Mouse (Mus musculus) monocyte, adult 2 months (primary cell): ENCODE measurements around the gene Dnajb2.
A peak's percentile ranks its signal among the peaks of the same experiment; 100 is the strongest.

Source experiments
- DNase-seq, 2 experiments: peaks; one replicate each; pipeline ENCODE4 v3.0.0; 2022; ENCODE audit warnings: low spot score in 2 of 2, low read depth in 1 of 2

Dnajb2 gene

GRCm38 (mm10) chr1:75248041-75248772, 12.0 kb downstream of the Dnajb2 start:
- no peak for DNase-seq

- no peak for DNase-seq
Measured at GRCm38 (mm10) chr1:75250498-75250897, 14.3 kb downstream of the Dnajb2 start.

GRCm38 (mm10) chr1:75251112-75251970, 15.1 kb downstream of the Dnajb2 start:
- DNase-seq = peak in 1 of 2 experiments; percentile 68

DNA sequence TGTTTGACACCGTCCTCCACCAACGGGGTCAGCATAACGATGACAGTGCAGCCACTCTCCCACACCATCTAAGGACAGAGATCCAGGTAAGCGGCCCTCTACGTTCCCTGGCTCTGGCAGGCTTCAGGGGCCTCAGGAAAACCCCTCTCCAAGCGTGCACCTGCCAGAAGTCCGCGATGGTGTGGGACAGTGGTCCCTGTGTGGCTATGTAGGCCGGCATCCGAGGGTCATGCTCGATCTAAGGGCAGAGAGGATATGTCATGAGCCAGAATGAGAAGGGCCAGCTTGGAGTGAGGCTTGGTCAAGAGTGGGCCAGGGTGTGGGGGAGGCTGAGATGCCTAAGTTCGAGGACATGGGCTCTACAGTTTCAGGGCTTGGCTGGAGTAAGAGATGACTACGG, 16.1 kb downstream of the Dnajb2 start:
- DNase-seq = no peak

- DNase-seq = no peak
Measured at GRCm38 (mm10) chr1:75253029-75253428, 16.8 kb downstream of the Dnajb2 start.

DNA sequence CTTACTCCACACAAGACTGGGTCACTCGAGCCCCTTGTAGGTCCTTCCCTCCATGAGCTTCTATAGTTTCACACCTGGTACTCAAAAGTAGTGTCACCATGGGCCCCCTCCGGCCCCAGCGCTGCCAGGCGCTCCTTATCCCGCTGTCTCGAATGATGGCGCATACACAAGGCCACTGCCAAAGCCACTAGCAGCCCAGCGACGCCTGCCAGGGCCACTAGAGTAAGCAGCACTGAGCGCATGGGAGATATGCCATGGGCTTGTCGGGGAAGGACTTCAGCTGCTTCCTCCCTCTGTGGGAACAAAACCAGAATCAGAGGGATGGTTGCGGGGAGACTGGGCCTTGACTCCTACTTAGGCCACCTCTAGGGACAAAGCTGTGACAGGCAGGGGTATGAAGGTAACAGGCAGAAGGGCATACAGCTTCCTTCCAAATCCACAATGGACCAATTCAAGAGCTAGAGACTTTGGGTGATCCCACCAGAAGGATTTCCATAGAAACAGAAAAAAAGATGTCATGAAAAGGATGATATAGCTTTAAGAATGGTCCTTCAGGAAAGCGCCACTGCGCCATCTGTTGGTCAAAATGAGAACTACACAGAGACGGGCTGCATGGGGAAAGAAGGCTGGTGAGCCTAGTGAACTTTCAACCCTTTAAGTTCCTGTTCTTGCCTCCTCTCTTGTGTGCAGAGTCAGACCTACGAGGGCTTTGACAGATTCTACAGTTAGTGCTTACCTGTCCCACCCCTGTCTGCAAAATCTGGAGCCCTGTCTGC, 17.8 kb downstream of the Dnajb2 start:
- peak; percentile 69 to 80 for DNase-seq

DNA sequence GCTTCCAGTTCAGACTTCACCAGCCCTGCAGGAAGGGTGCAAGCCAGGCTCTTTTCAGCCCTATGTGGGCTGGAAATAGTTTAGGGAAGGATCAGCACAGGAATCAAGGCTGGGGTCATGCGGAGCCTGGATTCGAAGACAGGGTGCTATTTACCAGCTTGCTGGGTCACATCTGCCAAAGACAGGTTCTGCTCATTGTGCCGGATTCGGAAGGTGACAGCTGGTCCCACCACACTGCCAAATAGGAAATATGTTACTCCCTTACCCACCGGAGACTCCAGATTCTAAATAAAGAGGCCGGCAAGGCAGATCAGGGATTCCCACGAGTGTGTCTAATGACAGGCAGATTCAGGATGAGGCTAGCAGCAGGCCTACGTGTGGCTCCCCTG, 18.4 kb downstream of the Dnajb2 start:
- DNase-seq = no peak

GRCm38 (mm10) chr1:75255516-75256046, 19.4 kb downstream of the Dnajb2 start:
- DNase-seq = no peak

- no peak for DNase-seq
Measured at GRCm38 (mm10) chr1:75261278-75261677, 25.1 kb downstream of the Dnajb2 start.

DNA sequence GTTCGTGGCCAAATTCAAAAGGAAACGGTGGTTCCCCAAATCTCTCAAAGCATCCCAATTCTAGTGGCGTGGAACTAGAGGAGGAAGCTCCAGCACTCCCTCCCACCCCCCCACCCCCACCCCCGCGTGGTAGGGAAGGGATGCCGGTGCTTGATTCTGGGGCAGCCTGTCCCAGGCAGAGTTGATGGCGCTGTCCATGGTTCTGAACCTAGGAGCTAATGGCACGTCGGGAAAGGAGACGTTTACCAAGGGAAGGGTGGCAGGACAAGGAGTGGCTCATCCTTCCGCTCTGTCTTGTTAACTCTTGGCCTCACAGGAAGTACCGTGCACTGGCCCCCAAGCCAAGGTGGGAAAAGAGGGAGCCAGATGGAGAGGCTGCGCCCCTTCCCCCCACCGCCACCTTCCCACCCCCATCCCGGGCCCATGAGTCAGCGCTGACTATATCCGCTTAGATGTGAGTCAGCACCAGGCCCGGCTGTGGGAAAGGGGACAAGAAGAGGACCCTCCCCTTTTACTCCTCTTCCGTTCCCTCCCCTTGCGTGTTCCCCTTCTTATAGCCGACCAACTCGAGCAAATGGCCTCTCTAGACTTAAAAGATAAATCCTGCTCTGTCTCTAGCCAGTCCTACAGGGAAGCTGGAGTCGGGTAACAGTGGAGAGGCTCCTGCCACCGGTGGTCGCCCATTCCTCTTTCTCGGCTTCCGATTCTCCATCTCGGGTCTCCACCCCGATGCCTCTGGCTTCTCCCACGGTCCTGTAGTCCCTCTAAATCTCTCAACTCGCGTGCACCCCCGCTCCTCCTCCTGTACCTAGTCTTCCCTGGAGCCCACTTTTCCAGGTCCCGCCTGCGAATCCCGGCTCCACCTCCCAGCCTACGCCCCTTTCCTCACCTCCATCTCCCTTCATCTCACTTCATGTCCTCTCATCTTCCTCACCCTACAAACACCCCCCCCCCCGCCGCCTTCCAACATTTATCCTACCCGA, 27.1 kb downstream of the Dnajb2 start:
- no peak for DNase-seq

DNA sequence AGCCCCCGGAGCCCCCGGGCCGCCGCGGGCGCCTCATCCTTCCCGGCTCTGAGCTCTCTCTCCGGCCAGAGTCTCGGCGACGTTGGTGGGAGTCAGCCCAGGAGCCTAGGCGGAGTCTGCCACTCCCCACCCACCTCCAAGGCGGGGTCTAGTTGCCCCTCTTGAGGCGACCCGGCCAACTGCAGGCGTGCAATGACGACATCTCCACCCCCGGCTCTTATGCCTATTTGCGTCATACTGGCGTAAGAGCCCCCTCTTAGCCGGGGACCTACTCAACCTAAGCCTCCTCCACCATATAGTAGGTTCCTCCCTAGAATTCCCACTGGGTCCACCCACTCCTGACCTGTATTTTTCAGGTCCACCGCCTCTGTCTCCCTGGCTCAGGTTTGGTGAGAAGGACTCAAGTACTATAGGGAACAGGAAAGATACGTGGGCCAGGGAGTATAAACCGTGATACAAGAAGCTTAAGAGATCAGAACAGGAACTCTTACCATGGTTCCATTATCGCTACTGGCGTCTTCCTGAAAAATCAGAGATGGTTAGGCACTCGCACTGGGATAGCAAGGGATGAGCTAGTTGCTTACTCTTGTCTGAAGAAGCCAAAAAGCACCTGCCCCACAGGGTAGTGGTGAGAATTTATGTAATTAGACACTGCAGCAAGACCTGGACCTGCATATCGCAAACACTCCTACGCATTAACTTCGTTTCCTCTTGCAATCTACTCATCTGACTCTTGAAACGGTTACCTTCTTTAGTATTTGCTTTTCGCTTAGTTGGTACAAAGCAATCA, 28.1 kb downstream of the Dnajb2 start, which contains the start of gene Ptprn:
Ptprn (minus strand) TSS at position 412 of the 790 bp plus-strand sequence.
- DNase-seq = no peak

DNA sequence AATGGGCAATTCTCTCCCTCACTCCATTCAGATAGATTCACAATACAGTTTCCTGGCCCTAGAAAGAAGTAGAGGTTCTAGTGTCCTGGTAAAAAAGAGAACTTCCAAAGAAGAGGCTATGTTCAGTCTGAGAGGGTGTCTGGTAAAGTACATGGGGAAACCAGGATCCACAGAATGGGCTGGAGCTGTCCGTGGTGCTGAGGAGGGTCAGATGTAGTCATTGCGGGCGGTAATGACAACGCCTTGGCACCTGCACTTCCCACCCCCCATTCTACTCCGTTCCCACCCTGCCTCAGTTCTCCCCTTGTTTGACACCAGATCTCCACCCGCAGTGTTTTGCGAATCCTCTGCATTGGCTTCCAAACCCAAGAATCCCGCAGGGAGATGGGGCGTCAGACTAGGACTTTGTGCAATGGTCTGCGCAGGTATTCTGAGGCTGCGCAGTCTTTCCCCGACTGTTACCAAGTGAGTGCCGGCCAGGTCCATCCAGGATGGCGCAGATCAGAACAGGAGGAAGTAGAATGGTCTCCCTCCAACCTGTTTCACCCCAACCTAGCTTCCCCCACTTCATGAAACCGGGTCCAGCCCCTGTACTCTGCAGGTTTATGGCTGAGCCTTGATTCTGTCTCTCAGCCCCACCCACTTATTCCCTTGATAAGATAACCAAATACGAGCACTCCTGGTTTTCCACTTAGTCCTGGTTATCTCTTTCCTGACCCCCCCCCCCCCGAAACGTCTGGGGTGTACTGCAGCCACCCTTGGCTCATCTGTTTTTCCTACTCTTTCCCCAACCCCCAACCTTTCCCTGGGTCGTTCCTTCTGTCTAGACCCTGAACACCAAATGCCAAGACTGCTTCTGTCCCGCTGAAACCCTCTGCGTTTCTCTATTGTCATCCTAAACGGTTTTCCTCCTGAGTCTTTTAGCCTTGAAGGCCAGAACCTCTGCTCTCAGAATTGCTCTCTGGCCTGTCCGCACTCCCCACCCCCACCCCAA, 41.3 kb downstream of the Dnajb2 start:
- DNase-seq = no peak

- DNase-seq = no peak
Measured at GRCm38 (mm10) chr1:75278228-75278627, 42.0 kb downstream of the Dnajb2 start, which contains the start of gene Resp18. Resp18 (minus strand) TSS chr1:75278415.

GRCm38 (mm10) chr1:75283017-75283416, 46.8 kb downstream of the Dnajb2 start:
- no peak for DNase-seq

- no peak for DNase-seq
Measured at GRCm38 (mm10) chr1:75284911-75285310, 48.7 kb downstream of the Dnajb2 start.

- no peak for DNase-seq
Measured at GRCm38 (mm10) chr1:75289376-75289775, 53.2 kb downstream of the Dnajb2 start.

DNA sequence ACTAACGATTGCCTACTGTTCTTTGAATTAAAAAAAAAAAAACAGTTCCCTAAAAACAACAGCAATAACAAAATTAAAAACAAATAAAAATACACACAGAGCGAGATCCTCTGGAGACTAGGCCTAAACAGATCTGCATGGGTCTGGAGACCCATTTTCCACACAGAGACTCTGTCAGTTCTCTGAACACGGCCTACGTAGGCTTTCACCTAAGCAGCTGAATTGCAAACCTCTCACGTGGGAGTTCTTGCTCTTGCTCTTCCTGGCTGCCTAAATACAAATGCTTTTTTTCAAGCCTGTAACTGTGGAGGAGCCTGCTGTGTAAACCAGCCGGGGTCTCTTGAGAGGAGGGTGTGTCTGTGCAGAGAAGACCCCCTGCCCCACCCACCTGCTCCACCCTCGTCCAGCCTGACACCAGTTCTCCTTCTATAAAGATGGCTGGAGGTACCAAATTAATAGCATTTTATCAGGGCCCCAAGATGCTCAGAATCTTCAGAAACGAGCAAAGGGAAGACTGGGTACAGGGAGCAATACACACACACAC, 53.8 kb downstream of the Dnajb2 start:
- no peak for DNase-seq

GRCm38 (mm10) chr1:75290582-75290981, 54.4 kb downstream of the Dnajb2 start:
- no peak for DNase-seq
